Mouse (Mus musculus): Measurements from ENCODE around the gene Gm45808. TPM values are rescaled to one million over a fixed set of nuclear protein-coding genes. Genes with fewer than 3 reads are reported as not detected.
"Not testable (repeated sequence)": the region's sequence is repeated elsewhere in the genome, so short reads cannot be mapped to it uniquely, and the experiment has no call there.

Gm45808 gene
- polyA plus RNA-seq, 1 experiment = not detected

- no peak for TF ChIP-seq POLR2A (IDR thresholded peaks at IDR 0.05; ENCODE audit: extremely low read depth, insufficient read depth, low read length)
- TF ChIP-seq CTCF (IDR thresholded peaks at IDR 0.05; ENCODE audit: extremely low read depth, insufficient read depth, low read length) = no peak
- Histone ChIP-seq H3K4me3 (ENCODE audit: insufficient read depth, low read length) (no peak overlapping the region), H3K27ac (ENCODE audit: insufficient read depth, low read length) (no peak overlapping the region), H3K4me1 (ENCODE audit: control insufficient read depth, insufficient read depth, low read length) (no peaks in the 10 kb centered on the region; the same call in 1 of the 2 replicates)
Observed at GRCm38 (mm10) chr7:45490822-45491221, 4.2 kb upstream of the Gm45808 start.

- H3K4me3 ChIP-seq (ENCODE audit: insufficient read depth, low read length) = no peak overlapping the region
- H3K4me1 ChIP-seq (ENCODE audit: control insufficient read depth, insufficient read depth, low read length) = no peaks in the 10 kb centered on the region; the same call in 1 of the 2 replicates
- TF ChIP-seq CTCF (IDR thresholded peaks at IDR 0.05; ENCODE audit: extremely low read depth, insufficient read depth, low read length) (no peak), POLR2A (IDR thresholded peaks at IDR 0.05; ENCODE audit: extremely low read depth, insufficient read depth, low read length) (no peak)
- H3K27ac ChIP-seq (ENCODE audit: insufficient read depth, low read length) = no peak overlapping the region
Observed at GRCm38 (mm10) chr7:45489578-45489977, 3.0 kb upstream of the Gm45808 start.

GRCm38 (mm10) chr7:45488293-45489204 is 1.9 kb upstream of the Gm45808 start, which contains the start of gene Dhdh:
Gene Dhdh, minus strand, starts transcription at chr7:45488805.
- no peak for TF ChIP-seq CTCF (IDR thresholded peaks at IDR 0.05; ENCODE audit: extremely low read depth, insufficient read depth, low read length)
- peak; percentile 53; the same call in 1 of the 2 replicates for TF ChIP-seq POLR2A (IDR thresholded peaks at IDR 0.05; ENCODE audit: extremely low read depth, insufficient read depth, low read length)
- peak within 1 kb of the TSS; percentile 52 for H3K4me3 ChIP-seq (ENCODE audit: insufficient read depth, low read length)
- no peaks in the 10 kb centered on the region; the same call in 1 of the 2 replicates for H3K4me1 ChIP-seq (ENCODE audit: control insufficient read depth, insufficient read depth, low read length)
- peak within 1 kb of the TSS; percentile 48 for H3K27ac ChIP-seq (ENCODE audit: insufficient read depth, low read length)

- H3K4me1 ChIP-seq (ENCODE audit: control insufficient read depth, insufficient read depth, low read length) = no peaks in the 10 kb centered on the region; the same call in 1 of the 2 replicates
- peak overlapping the region; percentile 52; the same call in 1 of the 2 replicates for H3K4me3 ChIP-seq (ENCODE audit: insufficient read depth, low read length)
- TF ChIP-seq CTCF (IDR thresholded peaks at IDR 0.05; ENCODE audit: extremely low read depth, insufficient read depth, low read length) = no peak
- TF ChIP-seq POLR2A (IDR thresholded peaks at IDR 0.05; ENCODE audit: extremely low read depth, insufficient read depth, low read length) = no peak
- H3K27ac ChIP-seq (ENCODE audit: insufficient read depth, low read length) = no peak overlapping the region
Observed at GRCm38 (mm10) chr7:45487861-45488292, 1.3 kb upstream of the Gm45808 start.

GRCm38 (mm10) chr7:45486158-45486557 is 453 bp downstream of the Gm45808 start:
- no peak overlapping the region for H3K27ac ChIP-seq (ENCODE audit: insufficient read depth, low read length)
- H3K4me1 ChIP-seq (ENCODE audit: control insufficient read depth, insufficient read depth, low read length) = no peaks in the 10 kb centered on the region; the same call in 1 of the 2 replicates
- TF ChIP-seq CTCF (IDR thresholded peaks at IDR 0.05; ENCODE audit: extremely low read depth, insufficient read depth, low read length) (no peak), POLR2A (IDR thresholded peaks at IDR 0.05; ENCODE audit: extremely low read depth, insufficient read depth, low read length) (no peak)
- no peak overlapping the region for H3K4me3 ChIP-seq (ENCODE audit: insufficient read depth, low read length)

GRCm38 (mm10) chr7:45484985-45485384 is 1.6 kb downstream of the Gm45808 start:
- H3K4me1 ChIP-seq (ENCODE audit: control insufficient read depth, insufficient read depth, low read length); H3K4me3 ChIP-seq (ENCODE audit: insufficient read depth, low read length); H3K27ac ChIP-seq (ENCODE audit: insufficient read depth, low read length): not testable (repeated sequence)

- H3K4me1 ChIP-seq (ENCODE audit: control insufficient read depth, insufficient read depth, low read length) = no peaks in the 10 kb centered on the region
- no peak overlapping the region for H3K27ac ChIP-seq (ENCODE audit: insufficient read depth, low read length)
- TF ChIP-seq CTCF (IDR thresholded peaks at IDR 0.05; ENCODE audit: extremely low read depth, insufficient read depth, low read length) = no peak
- TF ChIP-seq POLR2A (IDR thresholded peaks at IDR 0.05; ENCODE audit: extremely low read depth, insufficient read depth, low read length) = no peak
- no peak overlapping the region for H3K4me3 ChIP-seq (ENCODE audit: insufficient read depth, low read length)
Observed at GRCm38 (mm10) chr7:45482166-45482565, 4.4 kb downstream of the Gm45808 start.

- Histone ChIP-seq H3K4me1 (ENCODE audit: control insufficient read depth, insufficient read depth, low read length) (no peaks in the 10 kb centered on the region), H3K4me3 (ENCODE audit: insufficient read depth, low read length) (no peak within 1 kb of the TSS), H3K27ac (ENCODE audit: insufficient read depth, low read length) (no peak within 1 kb of the TSS)
- no peak for TF ChIP-seq POLR2A (IDR thresholded peaks at IDR 0.05; ENCODE audit: extremely low read depth, insufficient read depth, low read length)
- TF ChIP-seq CTCF (IDR thresholded peaks at IDR 0.05; ENCODE audit: extremely low read depth, insufficient read depth, low read length) = no peak
Observed at GRCm38 (mm10) chr7:45481374-45481927, 5.2 kb downstream of the Gm45808 start, which contains the start of gene Tulp2. Gene Tulp2, plus strand, starts transcription at chr7:45481877.

- H3K4me3 ChIP-seq (ENCODE audit: insufficient read depth, low read length); H3K4me1 ChIP-seq (ENCODE audit: control insufficient read depth, insufficient read depth, low read length); H3K27ac ChIP-seq (ENCODE audit: insufficient read depth, low read length): not testable (repeated sequence)
Observed at GRCm38 (mm10) chr7:45480310-45480709, 6.3 kb downstream of the Gm45808 start.

- Histone ChIP-seq H3K27ac (ENCODE audit: insufficient read depth, low read length) (no peak overlapping the region), H3K4me3 (ENCODE audit: insufficient read depth, low read length) (no peak overlapping the region), H3K4me1 (ENCODE audit: control insufficient read depth, insufficient read depth, low read length) (no peaks in the 10 kb centered on the region)
- TF ChIP-seq POLR2A (IDR thresholded peaks at IDR 0.05; ENCODE audit: extremely low read depth, insufficient read depth, low read length) (no peak), CTCF (IDR thresholded peaks at IDR 0.05; ENCODE audit: extremely low read depth, insufficient read depth, low read length) (no peak)
Observed at GRCm38 (mm10) chr7:45478774-45479173, 7.8 kb downstream of the Gm45808 start.
